Mouse (Mus musculus) kidney, postnatal 0 days (tissue): ENCODE data around the gene Mon1a. TPM values are rescaled to one million over a fixed set of nuclear protein-coding genes. Genes with fewer than 3 reads are reported as not detected.

Experiments used
- ATAC-seq: fragments of 200-750 bp; cut with Nextera tagmentation; replicated peaks from 2 replicates; pipeline ENCODE4 v1.8.0; 2017; ENCODE audit warnings: low read depth, moderate number of reproducible peaks, moderate TSS enrichment, moderate library complexity; ENCODE audit not compliant: low FRiP score
- DNase-seq: peaks from one replicate; pipeline ENCODE4 v3.0.0-alpha.2; 2016; ENCODE audit warnings: low spot score
- H3K27ac ChIP-seq: fragments of 300-500 bp; sonication (generic); 2 replicates; pipeline ENCODE4 v1.5.1; 2014; ENCODE audit warnings: mild to moderate bottlenecking
- H3K27me3 ChIP-seq: fragments of 300-500 bp; sonication (generic); 2 replicates; pipeline ENCODE4 v1.6.1; 2014; ENCODE audit warnings: low read length, mixed read lengths; ENCODE audit not compliant: insufficient read depth
- H3K36me3 ChIP-seq: fragments of 300-500 bp; sonication (generic); 2 replicates; pipeline ENCODE4 v1.6.1; 2014; ENCODE audit warnings: low read length, mixed read lengths; ENCODE audit not compliant: insufficient read depth
- H3K4me1 ChIP-seq: fragments of 300-500 bp; sonication (generic); replicated peaks from 2 replicates; pipeline ENCODE4 v1.6.1; 2014; ENCODE audit warnings: antibody characterized with exemption, low read length, mixed read lengths; ENCODE audit not compliant: insufficient read depth
- H3K4me2 ChIP-seq: fragments of 300-500 bp; sonication (generic); 2 replicates; pipeline ENCODE4 v1.6.1; 2014; ENCODE audit warnings: mild to moderate bottlenecking, low read length, moderate library complexity, mixed read lengths
- H3K4me3 ChIP-seq: fragments of 300-500 bp; sonication (generic); replicated peaks from 2 replicates; pipeline ENCODE4 v1.5.1; 2014; ENCODE audit warnings: low read depth, low read length
- H3K9ac ChIP-seq: fragments of 300-500 bp; sonication (generic); 2 replicates; pipeline ENCODE4 v1.6.1; 2014; ENCODE audit warnings: low read depth, low read length
- H3K9me3 ChIP-seq: fragments of 300-500 bp; sonication (generic); replicated peaks from 2 replicates; pipeline ENCODE4 v1.6.1; 2016; ENCODE audit warnings: low read length, inconsistent platforms, mixed read lengths
- CTCF ChIP-seq: IDR thresholded peaks from 2 replicates; pipeline ENCODE4 v1.5.1; 2016; ENCODE audit warnings: antibody characterized with exemption, low read depth, mild to moderate bottlenecking, moderate library complexity
- WGBS: fragments of 180-500 bp; shearing (Covaris S2); extraction: QIAGEN DNeasy Blood & Tissue Kit; methylation state at CpG from one replicate; pipeline ENCODE4 v1.1.7; 2014; 5-methylcytosine and 5-hydroxymethylcytosine counted together
- polyA plus RNA-seq: library from polyadenylated mRNA; unstranded; fragments of >200 nt; fragmentation: Nextera tagmentation; extraction: Ambion mirVana; gene quantifications from 2 replicates; pipeline ENCODE4 v1.2.1, GENCODE M21; 2015

The Mon1a gene
- polyA plus RNA-seq, 1 experiment from 2014 or later = 12.7 TPM

DNA sequence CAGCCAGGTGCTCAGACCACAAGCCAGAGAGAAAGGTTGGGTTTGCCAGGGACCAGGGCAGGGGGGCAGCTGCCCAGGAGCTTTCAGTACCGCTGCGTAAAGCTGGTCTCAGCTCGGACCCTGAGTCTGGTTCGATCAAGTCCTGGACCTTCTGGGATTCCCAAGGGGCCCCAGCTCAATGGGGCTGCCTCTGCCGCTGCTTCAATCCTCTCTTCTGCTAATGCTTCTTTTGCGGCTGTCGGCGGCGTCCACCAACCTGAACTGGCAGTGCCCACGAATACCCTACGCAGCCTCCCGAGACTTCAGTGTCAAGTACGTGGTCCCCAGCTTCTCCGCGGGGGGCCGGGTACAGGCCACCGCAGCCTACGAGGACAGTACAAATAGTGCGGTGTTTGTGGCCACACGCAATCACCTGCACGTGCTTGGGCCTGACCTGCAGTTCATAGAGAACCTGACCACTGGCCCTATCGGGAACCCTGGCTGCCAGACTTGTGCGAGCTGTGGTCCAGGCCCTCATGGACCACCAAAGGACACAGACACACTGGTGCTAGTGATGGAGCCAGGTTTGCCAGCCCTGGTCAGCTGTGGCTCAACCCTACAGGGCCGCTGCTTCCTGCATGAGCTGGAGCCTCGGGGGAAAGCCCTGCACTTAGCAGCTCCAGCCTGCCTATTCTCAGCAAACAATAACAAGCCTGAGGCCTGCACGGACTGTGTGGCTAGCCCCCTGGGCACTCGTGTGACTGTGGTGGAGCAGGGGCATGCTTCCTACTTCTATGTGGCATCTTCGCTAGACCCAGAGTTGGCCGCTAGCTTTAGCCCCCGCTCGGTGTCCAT lies 19.2 kb downstream of the Mon1a start:
- H3K4me1 ChIP-seq = peaks cover 16% of the 10 kb centered on the region
- H3K9ac ChIP-seq = peak overlapping the region; percentile 55; the same call in 1 of the 2 replicates
- no peak for TF ChIP-seq CTCF
- H3K4me2 ChIP-seq = peak overlapping the region; percentile 75
- DNase-seq = no peak
- H3K27me3 ChIP-seq = no peaks in the 10 kb centered on the region
- no peaks in the 10 kb centered on the region for H3K9me3 ChIP-seq
- no peak for ATAC-seq
- peak overlapping the region; percentile 35 for H3K4me3 ChIP-seq
- WGBS = 41% methylated on average over 31 of the region's 31 CpGs
- peak overlapping the region; percentile 51; the same call in 1 of the 2 replicates for H3K27ac ChIP-seq
- H3K36me3 ChIP-seq = peaks cover 3% of the 10 kb centered on the region; the same call in 1 of the 2 replicates

DNA sequence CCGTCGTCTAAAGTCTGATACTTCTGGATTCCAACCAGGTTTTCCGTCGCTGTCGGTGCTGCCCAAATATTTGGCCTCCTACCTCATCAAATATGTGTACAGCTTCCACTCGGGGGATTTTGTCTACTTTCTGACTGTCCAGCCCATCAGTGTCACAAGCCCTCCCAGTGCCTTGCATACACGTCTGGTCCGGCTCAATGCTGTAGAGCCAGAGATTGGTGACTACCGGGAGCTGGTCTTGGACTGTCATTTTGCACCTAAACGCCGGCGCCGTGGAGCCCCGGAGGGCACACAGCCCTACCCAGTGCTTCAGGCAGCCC lies 19.8 kb downstream of the Mon1a start:
- WGBS = 79% methylated on average over 14 of the region's 14 CpGs
- Histone ChIP-seq H3K9me3 (no peaks in the 10 kb centered on the region), H3K36me3 (no peaks in the 10 kb centered on the region; the same call in 1 of the 2 replicates), H3K4me3 (no peak overlapping the region), H3K4me1 (peaks cover 16% of the 10 kb centered on the region), H3K27me3 (no peaks in the 10 kb centered on the region), H3K27ac (no peak overlapping the region), H3K4me2 (peak overlapping the region; percentile 75), H3K9ac (no peak overlapping the region)
- DNase-seq (no peak), ATAC-seq (no peak)
- TF ChIP-seq CTCF = no peak

DNA sequence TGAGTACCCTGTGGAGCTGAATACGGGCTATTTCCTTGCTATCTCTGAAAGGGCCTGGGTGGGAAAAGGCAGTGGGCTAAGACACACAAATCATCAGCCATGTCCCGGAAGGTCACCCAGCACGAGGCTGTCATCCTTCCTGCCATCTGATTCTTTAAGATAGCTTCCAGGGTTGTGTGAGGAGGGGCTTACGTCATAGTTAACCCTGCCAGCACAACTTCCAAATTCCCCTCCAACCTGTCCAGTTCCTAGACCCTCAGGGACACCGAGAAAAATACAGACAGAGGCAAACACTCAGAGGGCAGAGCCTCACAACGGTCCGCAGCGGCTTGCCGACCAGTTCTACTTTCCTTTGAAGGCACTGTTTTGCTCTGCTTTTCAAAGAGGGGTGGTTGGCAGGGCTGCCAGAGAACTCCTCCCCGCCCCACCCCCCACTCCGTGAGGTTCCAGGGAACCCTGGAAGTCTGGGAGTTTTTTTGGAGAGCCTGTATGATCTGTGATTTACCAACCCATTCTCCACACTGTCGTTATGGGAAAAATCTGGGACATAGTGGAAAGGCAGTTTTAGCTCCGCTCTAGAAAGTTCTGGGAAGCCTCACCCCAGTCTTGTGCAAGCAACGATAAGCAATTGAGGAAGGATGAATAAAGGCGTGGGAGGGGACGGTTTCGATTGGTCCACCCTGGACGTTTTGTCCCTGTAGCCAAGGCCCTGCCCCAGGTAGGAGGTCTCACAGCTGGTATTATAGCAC lies 20.6 kb downstream of the Mon1a start:
- peak overlapping the region; percentile 33 for H3K4me2 ChIP-seq
- H3K9ac ChIP-seq = no peak overlapping the region
- no peaks in the 10 kb centered on the region for H3K36me3 ChIP-seq
- no peak overlapping the region; the same call in 1 of the 2 replicates for H3K4me3 ChIP-seq
- ATAC-seq (no peak), DNase-seq (no peak)
- H3K27me3 ChIP-seq = no peaks in the 10 kb centered on the region
- WGBS = 29% methylated on average over 18 of the region's 18 CpGs
- no peak for TF ChIP-seq CTCF
- peaks cover 16% of the 10 kb centered on the region for H3K4me1 ChIP-seq
- no peaks in the 10 kb centered on the region for H3K9me3 ChIP-seq
- no peak overlapping the region for H3K27ac ChIP-seq

DNA sequence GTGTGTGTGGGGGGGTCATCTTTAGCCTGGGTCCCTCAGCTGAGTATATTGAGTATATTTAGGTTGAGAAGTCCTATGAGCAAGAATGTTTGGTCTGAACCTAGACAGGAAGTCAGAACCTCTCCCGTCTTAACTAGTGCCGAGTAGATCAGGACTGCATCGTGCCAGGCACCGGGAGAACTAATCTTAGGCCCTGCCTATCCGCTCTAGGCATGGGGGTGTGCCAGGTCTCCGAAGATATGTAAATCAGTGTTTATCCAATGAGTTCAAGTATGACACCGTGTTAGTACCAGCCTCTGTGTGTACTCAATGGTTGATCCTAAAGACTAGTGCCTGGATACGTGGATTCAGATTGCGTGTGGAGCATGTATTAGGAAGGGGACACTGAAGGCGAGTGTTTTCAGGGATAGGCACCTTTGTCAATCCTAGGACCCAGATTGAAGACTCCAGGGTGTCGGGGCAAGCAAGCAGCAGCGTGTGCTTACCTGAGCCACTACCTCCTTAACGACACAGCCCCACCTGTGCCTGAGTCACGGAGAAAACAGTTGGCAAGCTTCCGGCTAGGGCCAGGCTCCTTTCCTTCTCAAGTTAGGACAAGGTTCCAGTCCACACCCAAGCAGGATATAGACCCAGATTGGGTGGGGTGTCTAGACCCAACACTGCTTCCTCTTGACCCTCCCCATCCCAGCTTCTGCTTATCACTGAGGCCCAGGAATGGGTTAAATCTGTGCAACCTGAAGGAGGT lies 22.2 kb downstream of the Mon1a start:
- Histone ChIP-seq H3K27me3 (no peaks in the 10 kb centered on the region), H3K4me1 (peaks cover 16% of the 10 kb centered on the region), H3K27ac (no peak overlapping the region), H3K4me2 (no peak overlapping the region), H3K9ac (no peak overlapping the region), H3K36me3 (no peaks in the 10 kb centered on the region), H3K9me3 (no peaks in the 10 kb centered on the region), H3K4me3 (no peak overlapping the region)
- ATAC-seq (no peak), DNase-seq (no peak)
- TF ChIP-seq CTCF = no peak
- WGBS = 82% methylated on average over 15 of the region's 15 CpGs

DNA sequence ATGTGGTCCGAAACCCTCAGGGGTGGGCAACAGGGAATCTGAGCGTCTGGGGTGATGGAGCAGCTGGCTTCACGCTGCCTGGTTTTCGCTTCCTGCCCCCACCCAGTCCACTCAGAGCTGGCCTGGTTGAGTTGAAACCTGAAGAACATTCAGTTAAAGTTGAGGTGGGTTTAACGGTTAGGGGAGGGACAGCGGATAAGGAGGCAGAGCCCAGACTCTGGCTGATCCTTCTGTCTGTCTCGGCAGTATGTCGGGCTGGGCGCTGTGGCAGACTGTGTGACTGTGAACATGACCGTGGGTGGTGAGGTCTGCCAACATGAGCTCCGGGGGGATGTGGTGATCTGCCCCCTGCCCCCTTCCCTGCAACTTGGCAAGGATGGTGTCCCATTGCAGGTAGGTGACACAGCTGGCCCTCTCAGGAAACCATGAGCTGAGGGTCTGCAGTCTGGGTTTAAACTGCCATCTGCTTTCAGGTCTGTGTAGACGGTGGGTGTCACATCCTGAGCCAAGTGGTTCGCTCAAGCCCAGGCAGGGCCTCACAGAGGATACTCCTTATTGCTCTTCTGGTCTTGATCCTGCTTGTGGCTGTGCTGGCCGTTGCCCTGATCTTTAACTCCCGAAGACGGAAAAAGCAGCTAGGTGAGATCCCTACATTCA lies 26.9 kb downstream of the Mon1a start:
- no peak overlapping the region for H3K4me3 ChIP-seq
- no peak for ATAC-seq
- 42% methylated on average over 16 of the region's 16 CpGs for WGBS

More for the DNA sequence above, 26.9 kb downstream of the Mon1a start:
- Histone ChIP-seq H3K9ac (no peak overlapping the region), H3K36me3 (no peaks in the 10 kb centered on the region), H3K27ac (no peak overlapping the region), H3K4me1 (no peaks in the 10 kb centered on the region; the same call in 1 of the 2 replicates), H3K27me3 (no peaks in the 10 kb centered on the region), H3K9me3 (no peaks in the 10 kb centered on the region), H3K4me2 (no peak overlapping the region)
- no peak for TF ChIP-seq CTCF
- DNase-seq = no peak
